Mouse (Mus musculus): ENCODE data around the gene Calr4. TPM values are rescaled to one million over a fixed set of nuclear protein-coding genes. Genes with fewer than 3 reads are reported as not detected.

The Calr4 gene
- polyA plus RNA-seq, 1 experiment from 2014 or later, result 0.24 TPM

GRCm38 (mm10) chr4:109224762-109225552, 9.3 kb upstream of the Calr4 start:
- Histone ChIP-seq H3K36me3 (ENCODE audit: control insufficient read depth, insufficient read depth, low read length) (no peaks in the 10 kb centered on the region), H3K4me2 (ENCODE audit: low read depth, low read length) (no peak overlapping the region), H3K4me3 (ENCODE audit: low read depth, low read length) (no peak overlapping the region), H3K4me1 (ENCODE audit: control insufficient read depth, insufficient read depth, low read length) (peaks cover 9% of the 10 kb centered on the region; the same call in 1 of the 2 replicates), H3K27me3 (replicated peaks; ENCODE audit: control insufficient read depth, insufficient read depth, low read length) (no peaks in the 10 kb centered on the region), H3K9ac (ENCODE audit: low read depth, low read length) (no peak overlapping the region), H3K9me3 (ENCODE audit: control insufficient read depth, low read length) (no peaks in the 10 kb centered on the region), H3K27ac (replicated peaks; ENCODE audit: low read depth, low read length) (peak overlapping the region; percentile 48)
- peak; percentile 69 for ATAC-seq (ENCODE audit: low read depth)
- WGBS, result 44% methylated on average over 13 of the region's 13 CpGs
- peak; percentile 63 for DNase-seq (ENCODE audit: low spot score)

GRCm38 (mm10) chr4:109225606-109226005, 8.7 kb upstream of the Calr4 start:
- H3K36me3 ChIP-seq (ENCODE audit: control insufficient read depth, insufficient read depth, low read length), result no peaks in the 10 kb centered on the region
- DNase-seq (ENCODE audit: low spot score) (no peak), ATAC-seq (ENCODE audit: low read depth) (no peak)
- H3K9me3 ChIP-seq (ENCODE audit: control insufficient read depth, low read length), result no peaks in the 10 kb centered on the region
- H3K4me1 ChIP-seq (ENCODE audit: control insufficient read depth, insufficient read depth, low read length), result peaks cover 9% of the 10 kb centered on the region; the same call in 1 of the 2 replicates
- no peak overlapping the region; the same call in 1 of the 2 replicates for H3K27ac ChIP-seq (replicated peaks; ENCODE audit: low read depth, low read length)
- no peak overlapping the region for H3K4me3 ChIP-seq (ENCODE audit: low read depth, low read length)
- 50% methylated on average over 6 of the region's 6 CpGs for WGBS
- no peak overlapping the region for H3K4me2 ChIP-seq (ENCODE audit: low read depth, low read length)
- no peaks in the 10 kb centered on the region for H3K27me3 ChIP-seq (replicated peaks; ENCODE audit: control insufficient read depth, insufficient read depth, low read length)
- H3K9ac ChIP-seq (ENCODE audit: low read depth, low read length), result no peak overlapping the region

- 52% methylated on average over 5 of the region's 5 CpGs for WGBS
- ATAC-seq (ENCODE audit: low read depth) (no peak), DNase-seq (ENCODE audit: low spot score) (no peak)
- Histone ChIP-seq H3K27ac (replicated peaks; ENCODE audit: low read depth, low read length) (no peak overlapping the region), H3K4me1 (ENCODE audit: control insufficient read depth, insufficient read depth, low read length) (peaks cover 9% of the 10 kb centered on the region; the same call in 1 of the 2 replicates), H3K9ac (ENCODE audit: low read depth, low read length) (no peak overlapping the region), H3K27me3 (replicated peaks; ENCODE audit: control insufficient read depth, insufficient read depth, low read length) (no peaks in the 10 kb centered on the region), H3K4me2 (ENCODE audit: low read depth, low read length) (no peak overlapping the region), H3K4me3 (ENCODE audit: low read depth, low read length) (no peak overlapping the region), H3K9me3 (ENCODE audit: control insufficient read depth, low read length) (no peaks in the 10 kb centered on the region), H3K36me3 (ENCODE audit: control insufficient read depth, insufficient read depth, low read length) (no peaks in the 10 kb centered on the region)
These were observed 8.2 kb upstream of the Calr4 start for GRCm38 (mm10) chr4:109226071-109226470.

- Histone ChIP-seq H3K9ac (ENCODE audit: low read depth, low read length) (no peak overlapping the region), H3K27ac (replicated peaks; ENCODE audit: low read depth, low read length) (no peak overlapping the region), H3K9me3 (ENCODE audit: control insufficient read depth, low read length) (no peaks in the 10 kb centered on the region), H3K4me2 (ENCODE audit: low read depth, low read length) (no peak overlapping the region), H3K36me3 (ENCODE audit: control insufficient read depth, insufficient read depth, low read length) (no peaks in the 10 kb centered on the region), H3K27me3 (replicated peaks; ENCODE audit: control insufficient read depth, insufficient read depth, low read length) (no peaks in the 10 kb centered on the region), H3K4me1 (ENCODE audit: control insufficient read depth, insufficient read depth, low read length) (peaks cover 7% of the 10 kb centered on the region; the same call in 1 of the 2 replicates), H3K4me3 (ENCODE audit: low read depth, low read length) (no peak overlapping the region)
- WGBS, result 55% methylated on average over 7 of the region's 7 CpGs
- DNase-seq (ENCODE audit: low spot score) (no peak), ATAC-seq (ENCODE audit: low read depth) (no peak)
These were observed 4.5 kb upstream of the Calr4 start for GRCm38 (mm10) chr4:109229766-109230279.

- no peak overlapping the region for H3K4me2 ChIP-seq (ENCODE audit: low read depth, low read length)
- H3K9me3 ChIP-seq (ENCODE audit: control insufficient read depth, low read length), result no peaks in the 10 kb centered on the region
- WGBS, result 67% methylated on average over 9 of the region's 9 CpGs
- ATAC-seq (ENCODE audit: low read depth), result no peak
- no peak overlapping the region for H3K27ac ChIP-seq (replicated peaks; ENCODE audit: low read depth, low read length)
- no peak overlapping the region for H3K4me3 ChIP-seq (ENCODE audit: low read depth, low read length)
- H3K36me3 ChIP-seq (ENCODE audit: control insufficient read depth, insufficient read depth, low read length), result no peaks in the 10 kb centered on the region
- no peaks in the 10 kb centered on the region for H3K4me1 ChIP-seq (ENCODE audit: control insufficient read depth, insufficient read depth, low read length)
- no peak overlapping the region for H3K9ac ChIP-seq (ENCODE audit: low read depth, low read length)
- no peaks in the 10 kb centered on the region for H3K27me3 ChIP-seq (replicated peaks; ENCODE audit: control insufficient read depth, insufficient read depth, low read length)
- DNase-seq (ENCODE audit: low spot score), result no peak
These were observed 593 bp downstream of the Calr4 start for GRCm38 (mm10) chr4:109234806-109235350.

- Histone ChIP-seq H3K4me1 (ENCODE audit: control insufficient read depth, insufficient read depth, low read length) (peaks cover 4% of the 10 kb centered on the region; the same call in 1 of the 2 replicates), H3K27ac (replicated peaks; ENCODE audit: low read depth, low read length) (no peak overlapping the region), H3K9ac (ENCODE audit: low read depth, low read length) (no peak overlapping the region), H3K27me3 (replicated peaks; ENCODE audit: control insufficient read depth, insufficient read depth, low read length) (no peaks in the 10 kb centered on the region), H3K36me3 (ENCODE audit: control insufficient read depth, insufficient read depth, low read length) (no peaks in the 10 kb centered on the region), H3K4me3 (ENCODE audit: low read depth, low read length) (no peak overlapping the region), H3K4me2 (ENCODE audit: low read depth, low read length) (no peak overlapping the region), H3K9me3 (ENCODE audit: control insufficient read depth, low read length) (no peaks in the 10 kb centered on the region)
- ATAC-seq (ENCODE audit: low read depth) (no peak), DNase-seq (ENCODE audit: low spot score) (peak; percentile 15)
- WGBS, result 49% methylated on average over 7 of the region's 7 CpGs
These were observed 2.0 kb downstream of the Calr4 start for GRCm38 (mm10) chr4:109236186-109236879.

GRCm38 (mm10) chr4:109238428-109239268, 4.4 kb downstream of the Calr4 start:
- Histone ChIP-seq H3K4me2 (ENCODE audit: low read depth, low read length) (no peak overlapping the region), H3K36me3 (ENCODE audit: control insufficient read depth, insufficient read depth, low read length) (no peaks in the 10 kb centered on the region), H3K27ac (replicated peaks; ENCODE audit: low read depth, low read length) (0 out of 2 replicates have a peak overlapping the region, but pooled peaks have one; percentile 17), H3K9me3 (ENCODE audit: control insufficient read depth, low read length) (no peaks in the 10 kb centered on the region), H3K4me3 (ENCODE audit: low read depth, low read length) (no peak overlapping the region), H3K9ac (ENCODE audit: low read depth, low read length) (no peak overlapping the region), H3K4me1 (ENCODE audit: control insufficient read depth, insufficient read depth, low read length) (peaks cover 7% of the 10 kb centered on the region; the same call in 1 of the 2 replicates), H3K27me3 (replicated peaks; ENCODE audit: control insufficient read depth, insufficient read depth, low read length) (no peaks in the 10 kb centered on the region)
- peak; percentile 64 for DNase-seq (ENCODE audit: low spot score)
- ATAC-seq (ENCODE audit: low read depth), result peak; percentile 71
- 59% methylated on average over 24 of the region's 24 CpGs for WGBS

GRCm38 (mm10) chr4:109241221-109241620, 6.9 kb downstream of the Calr4 start:
- H3K27me3 ChIP-seq (replicated peaks; ENCODE audit: control insufficient read depth, insufficient read depth, low read length), result no peaks in the 10 kb centered on the region
- H3K36me3 ChIP-seq (ENCODE audit: control insufficient read depth, insufficient read depth, low read length), result no peaks in the 10 kb centered on the region
- peak overlapping the region; percentile 16 for H3K27ac ChIP-seq (replicated peaks; ENCODE audit: low read depth, low read length)
- H3K9ac ChIP-seq (ENCODE audit: low read depth, low read length), result no peak overlapping the region
- H3K4me3 ChIP-seq (ENCODE audit: low read depth, low read length), result no peak overlapping the region
- H3K4me1 ChIP-seq (ENCODE audit: control insufficient read depth, insufficient read depth, low read length), result peaks cover 7% of the 10 kb centered on the region; the same call in 1 of the 2 replicates
- peak; percentile 15; the same call in 1 of the 2 replicates for ATAC-seq (ENCODE audit: low read depth)
- H3K4me2 ChIP-seq (ENCODE audit: low read depth, low read length), result no peak overlapping the region
- no peaks in the 10 kb centered on the region for H3K9me3 ChIP-seq (ENCODE audit: control insufficient read depth, low read length)
- peak; percentile 58 for DNase-seq (ENCODE audit: low spot score)

Measured in embryonic facial prominence, embryonic 14.5 days (tissue).